8 mouse cellular contexts compared by ENCODE assay signal in genomic region chr6:125009181-125010073, GRCm38 (mm10). TPM values are rescaled to one million over a fixed set of nuclear protein-coding genes. Genes with fewer than 3 reads are reported as not detected.
DNase-seq lines count a peak whose midpoint lies in the region; ATAC-seq and TF ChIP-seq lines count a peak whose summit lies in the region.

No protein-coding gene starts in this region.

- H3K27ac ChIP-seq in ES-E14 (ENCODE audit: insufficient read depth, low read depth, low read length, poor library complexity, severe bottlenecking) = peak overlapping the region; percentile 93
- H3K27ac ChIP-seq in forebrain, embryonic 11.5 days (ENCODE audit: low read depth, low read length) = peak overlapping the region; percentile 97
- peak overlapping the region; percentile 99 for H3K27ac ChIP-seq in lung, embryonic 16.5 days (ENCODE audit: low read length)

- no peaks in the 10 kb centered on the region for H3K9me3 ChIP-seq in ES-E14 (ENCODE audit: control insufficient read depth, insufficient read depth, low read depth, low read length)
- no peaks in the 10 kb centered on the region for H3K9me3 ChIP-seq in forebrain, embryonic 11.5 days (ENCODE audit: control insufficient read depth, low read length)
- H3K9me3 ChIP-seq in lung, embryonic 16.5 days (ENCODE audit: control insufficient read depth, low read length) = no peaks in the 10 kb centered on the region

- peaks cover 2% of the 10 kb centered on the region; the same call in 1 of the 2 replicates for H3K36me3 ChIP-seq in ES-E14 (ENCODE audit: control insufficient read depth, insufficient read depth, low read length, poor library complexity, severe bottlenecking)
- H3K36me3 ChIP-seq in forebrain, embryonic 11.5 days (ENCODE audit: control insufficient read depth, insufficient read depth, low read length) = no peaks in the 10 kb centered on the region; the same call in 1 of the 2 replicates
- peaks cover 11% of the 10 kb centered on the region for H3K36me3 ChIP-seq in lung, embryonic 16.5 days (ENCODE audit: control insufficient read depth, insufficient read depth, low read length)

- H3K4me2 ChIP-seq in forebrain, embryonic 11.5 days (ENCODE audit: low read depth, low read length, severe bottlenecking) = peak overlapping the region; percentile 73
- peak overlapping the region; percentile 79 for H3K4me2 ChIP-seq in lung, embryonic 16.5 days (ENCODE audit: low read depth, low read length)

- peak overlapping the region; percentile 69 to 97 for H3K4me3 ChIP-seq in ES-E14 (ENCODE audit: insufficient read depth in 1 of 2, low read depth in 1 of 2, low read length in 2 of 2, poor library complexity in 1 of 2, severe bottlenecking in 1 of 2)
- peak overlapping the region; percentile 92 for H3K4me3 ChIP-seq in forebrain, embryonic 11.5 days (ENCODE audit: low read depth, low read length)
- H3K4me3 ChIP-seq in lung, embryonic 16.5 days (ENCODE audit: low read length) = peak overlapping the region; percentile 76

- DNase-seq in ES-E14 (ENCODE audit: low read depth, low spot score) = no peak
- peak; percentile 36 for DNase-seq in c-Kit-positive CD71-positive TER-119-positive erythroid progenitor cells, embryonic 14.5 days (ENCODE audit: low spot score)
- DNase-seq in forebrain, embryonic 11.5 days (ENCODE audit: low spot score) = peak; percentile 92
- DNase-seq in heart, postnatal 10 days = peak; percentile 85 to 89
- DNase-seq in kidney, postnatal 4 days = peak; percentile 89 to 94
- DNase-seq in ovary, adult 18-20 months (ENCODE audit: low spot score) = peak; percentile 74
- peak; percentile 73 to 79 for DNase-seq in thymus, adult 18-20 months

- peaks cover 3 to 4% of the 10 kb centered on the region in 2 experiments; a peak in 3 of 4 replicates for H3K4me1 ChIP-seq in ES-E14 (ENCODE audit: control insufficient read depth in 2 of 2, insufficient read depth in 2 of 2, low read length in 2 of 2, poor library complexity in 1 of 2)
- H3K4me1 ChIP-seq in forebrain, embryonic 11.5 days (replicated peaks; ENCODE audit: control insufficient read depth, insufficient read depth, low read length) = peaks cover 2% of the 10 kb centered on the region; the same call in 1 of the 2 replicates
- H3K4me1 ChIP-seq in lung, embryonic 16.5 days (replicated peaks; ENCODE audit: control insufficient read depth, insufficient read depth, low read length) = peaks cover 13% of the 10 kb centered on the region

- 1% methylated on average over 68 of the region's 78 CpGs for WGBS in forebrain, embryonic 11.5 days
- WGBS in lung, embryonic 16.5 days = under 1% methylated on average over 51 of the region's 78 CpGs

- peak overlapping the region; percentile 95 for H3K9ac ChIP-seq in ES-E14 (ENCODE audit: insufficient read depth, low read depth, low read length, poor library complexity, severe bottlenecking)
- peak overlapping the region; percentile 95 for H3K9ac ChIP-seq in forebrain, embryonic 11.5 days (ENCODE audit: low read length)
- H3K9ac ChIP-seq in lung, embryonic 16.5 days (ENCODE audit: low read length) = peak overlapping the region; percentile 97

- in situ Hi-C loops in ES-E14 (cut with MboI; ENCODE audit: low sequenced_read_pairs in 2 of 2, unreplicated experiment in 2 of 2) = no loop called here

- ATAC-seq in forebrain, embryonic 11.5 days (replicated peaks; ENCODE audit: low FRiP score) = peak; percentile 85
- peak; percentile 88 for ATAC-seq in lung, embryonic 16.5 days (ENCODE audit: low read depth)

- no peaks in the 10 kb centered on the region for H3K27me3 ChIP-seq in forebrain, embryonic 11.5 days (ENCODE audit: control insufficient read depth, insufficient read depth, low read length)
- no peaks in the 10 kb centered on the region for H3K27me3 ChIP-seq in lung, embryonic 16.5 days (ENCODE audit: control insufficient read depth, insufficient read depth, low read depth, low read length)

- intact Hi-C loops in heart, postnatal 10 days (cut with DNase I) = loop anchor here (2.0 to 5.0 kb wide), 3 partner anchors 45 to 107 kb away; partner anchors contain the start of genes Cops7a and Mlf2

TF ChIP-seq in ES-E14, 5 proteins besides CTCF, POLR2A, EP300 and RAD21:
- no peak for TF ChIP-seq MAFK (IDR thresholded peaks at IDR 0.05; ENCODE audit: insufficient read depth, low read depth, low read length)
- no peak for TF ChIP-seq ZNF384 (IDR thresholded peaks at IDR 0.05; ENCODE audit: low read depth, low read length)
- no peak for TF ChIP-seq ZC3H11A (IDR thresholded peaks at IDR 0.05; ENCODE audit: borderline replicate concordance, low read depth, low read length)
- no peak for TF ChIP-seq CHD2 (IDR thresholded peaks at IDR 0.05; ENCODE audit: low read depth, low read length)
- TF ChIP-seq HCFC1 (IDR thresholded peaks at IDR 0.05; ENCODE audit: borderline replicate concordance, insufficient read depth, low read length) = no peak

RNA-seq across cellular contexts. Expression of gene Zfp384, which starts 0.5 kb away (rescaled TPM):
- total RNA-seq in ES-E14 (2012; rRNA removed) = 25.1 and 25.6 TPM in 2 replicates
- 9.0 and 10.2 TPM in 2 replicates for polyA plus RNA-seq in forebrain, embryonic 11.5 days (2014; fragmentation: Nextera tagmentation; extraction: Ambion mirVana)
- total RNA-seq in heart, postnatal 10 days (2021) = 10 to 100 TPM; 27.7 to 29.3 TPM
- 14.0 and 14.3 TPM in 2 replicates for polyA plus RNA-seq in lung, embryonic 16.5 days (2015; fragmentation: Nextera tagmentation; extraction: Ambion mirVana)

RNA-seq across cellular contexts. Expression of gene Pianp, which starts 12.9 kb away (rescaled TPM):
- total RNA-seq in ES-E14 (2012; rRNA removed) = 2.9 and 6.1 TPM in 2 replicates
- 2.5 TPM in 2 replicates for polyA plus RNA-seq in forebrain, embryonic 11.5 days (2014; fragmentation: Nextera tagmentation; extraction: Ambion mirVana)
- 1 to 10 TPM; 1.7 to 2.0 TPM for total RNA-seq in heart, postnatal 10 days (2021)
- 0.68 and 0.88 TPM in 2 replicates for polyA plus RNA-seq in lung, embryonic 16.5 days (2015; fragmentation: Nextera tagmentation; extraction: Ambion mirVana)

RNA-seq across cellular contexts. Expression of gene Ing4, which starts 30.1 kb away (rescaled TPM):
- 32.4 and 50.2 TPM in 2 replicates for total RNA-seq in ES-E14 (2012; rRNA removed)
- 126 and 135 TPM in 2 replicates for polyA plus RNA-seq in forebrain, embryonic 11.5 days (2014; fragmentation: Nextera tagmentation; extraction: Ambion mirVana)
- 10 to 100 TPM; 41.8 to 47.3 TPM for total RNA-seq in heart, postnatal 10 days (2021)
- 141 and 142 TPM in 2 replicates for polyA plus RNA-seq in lung, embryonic 16.5 days (2015; fragmentation: Nextera tagmentation; extraction: Ambion mirVana)

RNA-seq across cellular contexts. Expression of gene Acrbp, which starts 40.1 kb away (rescaled TPM):
- total RNA-seq in ES-E14 (2012; rRNA removed) = 9.6 and 31.2 TPM in 2 replicates
- polyA plus RNA-seq in forebrain, embryonic 11.5 days (2014; fragmentation: Nextera tagmentation; extraction: Ambion mirVana) = 14.6 and 15.8 TPM in 2 replicates
- 1 to 10 TPM; 2.1 to 2.8 TPM for total RNA-seq in heart, postnatal 10 days (2021)
- 12.9 and 16.4 TPM in 2 replicates for polyA plus RNA-seq in lung, embryonic 16.5 days (2015; fragmentation: Nextera tagmentation; extraction: Ambion mirVana)

RNA-seq across cellular contexts. Expression of gene Cops7a, which starts 44.1 kb away (rescaled TPM):
- total RNA-seq in ES-E14 (2012; rRNA removed) = 138 and 141 TPM in 2 replicates
- polyA plus RNA-seq in forebrain, embryonic 11.5 days (2014; fragmentation: Nextera tagmentation; extraction: Ambion mirVana) = 111 and 122 TPM in 2 replicates
- 100 to 1,000 TPM; 102 to 108 TPM for total RNA-seq in heart, postnatal 10 days (2021)
- 138 and 153 TPM in 2 replicates for polyA plus RNA-seq in lung, embryonic 16.5 days (2015; fragmentation: Nextera tagmentation; extraction: Ambion mirVana)
